Mouse (Mus musculus) lung, embryonic 16.5 days (tissue): Measurements from ENCODE around the gene Pnmal1. TPM values are rescaled to one million over a fixed set of nuclear protein-coding genes. Genes with fewer than 3 reads are reported as not detected.

ENCODE experiments used
- ATAC-seq: fragments of 200-750 bp; cut with Nextera tagmentation; 2 replicates; pipeline ENCODE4 v1.8.0; 2017; ENCODE audit warnings: low read depth, mild to moderate bottlenecking, moderate library complexity
- H3K27ac ChIP-seq: fragments of 300-500 bp; sonication (generic); 2 replicates; pipeline ENCODE4 v1.5.1; 2014; ENCODE audit warnings: mild to moderate bottlenecking, control low read depth, low read length
- H3K27me3 ChIP-seq: fragments of 300-500 bp; sonication (generic); 2 replicates; pipeline ENCODE4 v1.6.1; 2014; ENCODE audit warnings: low read depth, low read length, mixed read lengths; ENCODE audit not compliant: control insufficient read depth, insufficient read depth
- H3K36me3 ChIP-seq: fragments of 300-500 bp; sonication (generic); 2 replicates; pipeline ENCODE4 v1.6.1; 2014; ENCODE audit warnings: low read length; ENCODE audit not compliant: control insufficient read depth, insufficient read depth
- H3K4me1 ChIP-seq: fragments of 300-500 bp; sonication (generic); replicated peaks from 2 replicates; pipeline ENCODE4 v1.6.1; 2014; ENCODE audit warnings: low read length, mixed read lengths; ENCODE audit not compliant: control insufficient read depth, insufficient read depth
- H3K4me2 ChIP-seq: fragments of 300-500 bp; sonication (generic); 2 replicates; pipeline ENCODE4 v1.6.1; 2014; ENCODE audit warnings: low read depth, low read length, control low read depth
- H3K4me3 ChIP-seq: fragments of 300-500 bp; sonication (generic); 2 replicates; pipeline ENCODE4 v1.5.1; 2014; ENCODE audit warnings: mild to moderate bottlenecking, low read length, control low read depth
- H3K9ac ChIP-seq: fragments of 300-500 bp; sonication (generic); 2 replicates; pipeline ENCODE4 v1.6.1; 2014; ENCODE audit warnings: low read length, control low read depth
- H3K9me3 ChIP-seq: fragments of 300-500 bp; sonication (generic); 2 replicates; pipeline ENCODE4 v1.6.1; 2016; ENCODE audit warnings: low read length; ENCODE audit not compliant: control insufficient read depth
- WGBS: fragments of 180-500 bp; shearing (Covaris S2); extraction: QIAGEN DNeasy Blood & Tissue Kit; methylation state at CpG from one replicate; pipeline ENCODE4 v1.1.7; 2014; 5-methylcytosine and 5-hydroxymethylcytosine counted together
- polyA plus RNA-seq: library from polyadenylated mRNA; unstranded; fragments of >200 nt; fragmentation: Nextera tagmentation; extraction: Ambion mirVana; gene quantifications from 2 replicates; pipeline ENCODE4 v1.2.1, GENCODE M21; 2015

Pnmal1 gene
- polyA plus RNA-seq, 1 experiment from 2014 or later: 0.20 TPM

DNA sequence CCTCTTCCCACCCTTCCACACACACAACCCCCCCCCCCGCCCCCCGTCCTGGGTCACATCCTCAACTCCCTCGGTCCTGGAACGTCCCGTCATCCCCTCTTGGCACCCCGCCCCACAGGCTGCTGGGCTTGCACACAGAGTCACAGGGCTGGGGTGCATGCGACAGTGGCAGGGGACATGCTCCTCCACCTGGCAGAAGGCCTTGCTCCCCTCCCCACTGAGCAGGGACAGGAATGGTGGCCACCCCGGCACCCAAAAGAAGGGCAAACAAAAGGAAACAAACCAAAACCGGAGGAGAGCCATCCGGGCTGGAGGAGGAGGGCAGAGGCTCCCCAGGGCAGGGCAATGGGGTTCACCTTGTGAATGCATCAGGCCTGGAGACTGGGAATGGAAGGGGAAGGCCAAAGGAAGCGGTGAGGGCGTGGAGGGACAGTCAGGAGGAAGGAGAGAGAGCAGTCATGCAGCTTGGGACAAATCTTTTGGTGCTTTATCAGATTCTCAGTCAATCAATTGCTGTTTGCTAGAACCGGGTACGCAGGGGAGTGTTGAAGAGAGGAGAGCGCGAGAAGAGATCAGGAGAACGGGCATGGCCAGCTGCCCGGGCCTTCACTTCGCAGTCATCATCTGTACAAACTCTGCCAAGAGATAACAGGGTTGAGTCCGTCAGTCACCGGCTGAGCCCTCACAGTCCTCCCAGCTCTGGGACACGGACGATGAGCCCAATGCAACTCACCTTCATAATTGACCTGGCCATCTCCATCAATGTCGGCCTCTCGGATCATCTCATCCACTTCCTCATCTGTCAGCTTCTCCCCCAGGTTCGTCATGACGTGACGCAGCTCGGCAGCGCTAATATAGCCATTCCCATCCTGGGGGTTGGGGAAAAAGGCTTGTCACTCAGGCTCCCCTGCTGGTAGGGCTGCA is 42.9 kb upstream of the Pnmal1 start:
- Histone ChIP-seq H3K4me1 (peaks cover 25% of the 10 kb centered on the region), H3K27ac (no peak overlapping the region), H3K9ac (no peak overlapping the region), H3K9me3 (no peaks in the 10 kb centered on the region), H3K36me3 (peaks cover 23% of the 10 kb centered on the region), H3K27me3 (no peaks in the 10 kb centered on the region), H3K4me2 (no peak overlapping the region), H3K4me3 (no peak overlapping the region)
- ATAC-seq: 0 out of 2 replicates have a peak, but pooled peaks have one; percentile 12
- WGBS: 60% methylated on average over 30 of the region's 30 CpGs

- Histone ChIP-seq H3K27ac (no peak overlapping the region), H3K36me3 (peaks cover 23% of the 10 kb centered on the region), H3K4me3 (no peak overlapping the region), H3K4me2 (no peak overlapping the region), H3K27me3 (no peaks in the 10 kb centered on the region), H3K9ac (no peak overlapping the region), H3K9me3 (no peaks in the 10 kb centered on the region), H3K4me1 (peaks cover 33% of the 10 kb centered on the region)
- ATAC-seq: no peak
- 45% methylated on average over 11 of the region's 11 CpGs for WGBS
Measured at GRCm38 (mm10) chr7:16917447-16917846, 42.0 kb upstream of the Pnmal1 start.

DNA sequence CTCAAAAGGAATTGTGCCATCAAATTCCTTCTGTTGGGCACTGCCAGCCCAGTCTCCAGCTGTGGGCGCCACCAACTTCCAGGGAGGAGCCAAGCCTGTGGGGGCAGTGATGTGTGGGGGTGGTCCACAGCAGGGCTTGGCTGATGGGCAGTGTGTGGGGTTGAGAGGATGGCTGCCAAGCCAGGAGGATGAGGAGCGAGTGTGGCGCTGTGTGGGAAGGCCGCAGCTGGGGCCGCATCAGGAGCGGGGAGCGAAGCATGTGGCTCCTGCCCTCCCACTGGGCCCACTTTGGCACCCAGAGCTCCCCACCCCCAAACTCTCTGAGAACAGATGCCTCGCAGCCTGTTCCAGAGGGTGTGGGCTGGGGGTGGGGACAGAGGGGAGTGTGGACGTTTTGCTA is 41.5 kb upstream of the Pnmal1 start:
- no peak for ATAC-seq
- H3K9me3 ChIP-seq: no peaks in the 10 kb centered on the region
- H3K27ac ChIP-seq: no peak overlapping the region
- no peaks in the 10 kb centered on the region for H3K27me3 ChIP-seq
- H3K4me3 ChIP-seq: no peak overlapping the region
- peaks cover 23% of the 10 kb centered on the region for H3K36me3 ChIP-seq
- WGBS: 74% methylated on average over 9 of the region's 9 CpGs
- no peak overlapping the region for H3K4me2 ChIP-seq
- peaks cover 39% of the 10 kb centered on the region for H3K4me1 ChIP-seq
- no peak overlapping the region for H3K9ac ChIP-seq

GRCm38 (mm10) chr7:16918670-16919069 is 40.8 kb upstream of the Pnmal1 start:
- no peak for ATAC-seq
- 75% methylated on average over 3 of the region's 3 CpGs for WGBS
- peaks cover 23% of the 10 kb centered on the region for H3K36me3 ChIP-seq

GRCm38 (mm10) chr7:16919395-16920149 is 39.9 kb upstream of the Pnmal1 start:
- Histone ChIP-seq H3K4me1 (peaks cover 39% of the 10 kb centered on the region), H3K9ac (0 out of 2 replicates have a peak overlapping the region, but pooled peaks have one; percentile 10), H3K36me3 (peaks cover 21% of the 10 kb centered on the region)

More at GRCm38 (mm10) chr7:16918670-16919069, 40.8 kb upstream of the Pnmal1 start:
- Histone ChIP-seq H3K27me3 (no peaks in the 10 kb centered on the region), H3K9ac (no peak overlapping the region), H3K27ac (no peak overlapping the region), H3K4me1 (peaks cover 39% of the 10 kb centered on the region), H3K9me3 (no peaks in the 10 kb centered on the region), H3K4me3 (no peak overlapping the region), H3K4me2 (no peak overlapping the region)

DNA sequence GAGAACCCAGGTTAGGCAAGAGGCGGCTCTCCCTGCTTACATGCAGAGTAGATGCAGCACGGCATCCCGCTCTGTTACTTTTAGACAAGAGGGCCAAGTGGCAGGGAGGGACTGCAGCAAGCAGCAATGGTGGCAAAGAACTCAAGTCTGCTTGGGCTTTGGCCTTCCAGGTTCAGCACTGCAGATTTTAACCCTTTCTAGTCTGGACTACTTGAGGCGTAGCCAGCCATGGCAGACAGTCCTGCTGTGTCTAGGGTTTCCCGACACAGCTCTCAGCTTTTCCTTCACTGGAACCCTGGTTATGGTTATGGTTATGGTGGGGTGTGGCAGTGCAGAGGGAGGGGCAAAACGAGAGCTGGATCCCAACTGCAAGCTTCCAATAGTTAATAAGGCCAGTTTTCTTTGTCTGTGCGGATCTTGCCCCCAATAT is 39.3 kb upstream of the Pnmal1 start:
- no peak for ATAC-seq
- H3K4me2 ChIP-seq: no peak overlapping the region
- peaks cover 19% of the 10 kb centered on the region for H3K36me3 ChIP-seq
- peaks cover 39% of the 10 kb centered on the region for H3K4me1 ChIP-seq
- no peak overlapping the region for H3K27ac ChIP-seq
- no peaks in the 10 kb centered on the region for H3K9me3 ChIP-seq
- H3K27me3 ChIP-seq: no peaks in the 10 kb centered on the region
- 77% methylated on average over 7 of the region's 7 CpGs for WGBS
- 0 out of 2 replicates have a peak overlapping the region, but pooled peaks have one; percentile 10 for H3K9ac ChIP-seq
- H3K4me3 ChIP-seq: no peak overlapping the region

More at GRCm38 (mm10) chr7:16919395-16920149, 39.9 kb upstream of the Pnmal1 start:
- 77% methylated on average over 13 of the region's 13 CpGs for WGBS
- H3K27ac ChIP-seq: no peak overlapping the region
- no peaks in the 10 kb centered on the region for H3K9me3 ChIP-seq
- H3K4me2 ChIP-seq: no peak overlapping the region
- H3K27me3 ChIP-seq: no peaks in the 10 kb centered on the region
- no peak overlapping the region for H3K4me3 ChIP-seq
- ATAC-seq: no peak

DNA sequence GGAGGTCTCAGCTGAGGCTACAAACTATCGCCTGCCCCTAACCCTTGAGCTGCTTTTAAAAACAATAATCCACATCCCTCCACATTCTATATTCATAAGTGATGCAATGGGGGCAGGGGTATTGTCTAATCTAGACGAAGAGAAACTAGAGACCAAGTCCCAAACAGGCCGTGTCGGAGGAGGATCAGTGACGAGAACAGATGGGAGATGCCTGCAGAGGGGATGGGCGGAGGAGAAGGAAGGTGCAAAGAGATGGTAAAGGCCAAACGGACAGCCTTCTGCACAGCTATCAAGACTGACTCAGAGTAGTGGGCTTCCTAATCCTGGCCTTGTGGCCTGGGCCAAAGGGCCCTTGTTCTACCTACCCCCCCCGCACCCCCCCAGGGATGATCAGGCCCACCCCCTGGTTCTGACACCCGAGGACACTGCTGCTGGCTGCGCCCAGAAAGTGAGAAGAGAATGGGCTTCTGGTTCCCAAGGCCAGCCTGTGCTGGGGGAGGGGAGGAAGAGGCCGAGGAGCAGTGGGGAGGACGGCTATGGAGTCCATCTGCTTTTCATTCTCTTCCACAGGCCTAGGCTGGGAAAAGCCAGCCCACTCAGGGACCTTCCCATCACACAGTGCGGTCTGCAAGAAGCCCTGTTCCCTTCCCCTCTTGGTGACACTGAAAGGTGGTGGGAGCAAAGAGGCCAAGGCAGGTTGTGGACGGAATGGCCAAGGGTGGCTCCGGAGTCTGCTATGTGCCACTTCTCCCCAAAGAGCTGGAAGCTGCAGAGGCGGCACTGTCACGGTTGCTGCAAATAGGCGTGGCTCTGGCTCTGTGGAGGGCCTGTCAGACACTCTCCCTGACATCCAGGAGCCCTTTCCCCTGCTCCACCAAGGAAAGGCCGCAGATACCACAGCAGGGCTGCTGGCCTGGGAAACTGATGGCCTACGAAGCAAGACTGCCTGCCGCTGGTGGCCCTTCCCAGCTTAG is 38.4 kb upstream of the Pnmal1 start:
- Histone ChIP-seq H3K4me2 (peak overlapping the region; percentile 74), H3K4me1 (peaks cover 39% of the 10 kb centered on the region), H3K9me3 (no peaks in the 10 kb centered on the region), H3K9ac (peak overlapping the region; percentile 98), H3K27ac (no peak overlapping the region; the same call in 1 of the 2 replicates), H3K4me3 (peak overlapping the region; percentile 98), H3K36me3 (peaks cover 17% of the 10 kb centered on the region), H3K27me3 (no peaks in the 10 kb centered on the region)
- 50% methylated on average over 21 of the region's 21 CpGs for WGBS
- ATAC-seq: no peak

GRCm38 (mm10) chr7:16921881-16922335 is 37.6 kb upstream of the Pnmal1 start:
- ATAC-seq: no peak
- H3K9ac ChIP-seq: peak overlapping the region; percentile 98
- peak overlapping the region; percentile 24; the same call in 1 of the 2 replicates for H3K27ac ChIP-seq
- H3K4me3 ChIP-seq: peak overlapping the region; percentile 98
- 33% methylated on average over 6 of the region's 6 CpGs for WGBS
- no peaks in the 10 kb centered on the region for H3K27me3 ChIP-seq
- H3K9me3 ChIP-seq: no peaks in the 10 kb centered on the region
- peaks cover 14% of the 10 kb centered on the region for H3K36me3 ChIP-seq
- peak overlapping the region; percentile 74 for H3K4me2 ChIP-seq
- peaks cover 36% of the 10 kb centered on the region for H3K4me1 ChIP-seq
